Mouse (Mus musculus): ENCODE measurements around the gene Tmem205. TPM values are rescaled to one million over a fixed set of nuclear protein-coding genes. Genes with fewer than 3 reads are reported as not detected.

Tmem205 gene
- total RNA-seq, 2 experiments from 2014 or later: 28.0 to 33.5 TPM

DNA sequence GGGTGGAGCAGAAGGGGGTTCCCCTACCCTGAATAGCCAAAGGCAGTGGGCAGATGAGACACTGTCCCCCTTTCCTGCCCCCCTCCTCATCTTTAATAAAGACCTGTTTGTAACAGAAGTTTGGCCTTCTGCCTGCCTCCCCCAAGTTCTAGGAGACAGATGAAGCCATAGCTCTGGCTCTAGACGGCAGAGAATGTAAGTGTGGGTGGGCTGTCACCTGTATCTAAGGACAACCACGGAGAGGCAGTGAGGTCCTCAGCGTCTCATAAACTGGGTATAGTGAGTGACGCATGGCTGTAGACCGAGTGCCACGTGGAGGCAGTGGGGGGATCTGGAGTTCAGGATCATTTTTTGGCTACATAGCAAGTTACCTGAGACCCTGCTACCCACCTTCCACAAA lies 21.4 kb upstream of the Tmem205 start:
- peak; percentile 34 to 81 for DNase-seq (ENCODE audit: low spot score in 2 of 2)
- intact Hi-C loops (cut with DNase I): no loop called here

DNA sequence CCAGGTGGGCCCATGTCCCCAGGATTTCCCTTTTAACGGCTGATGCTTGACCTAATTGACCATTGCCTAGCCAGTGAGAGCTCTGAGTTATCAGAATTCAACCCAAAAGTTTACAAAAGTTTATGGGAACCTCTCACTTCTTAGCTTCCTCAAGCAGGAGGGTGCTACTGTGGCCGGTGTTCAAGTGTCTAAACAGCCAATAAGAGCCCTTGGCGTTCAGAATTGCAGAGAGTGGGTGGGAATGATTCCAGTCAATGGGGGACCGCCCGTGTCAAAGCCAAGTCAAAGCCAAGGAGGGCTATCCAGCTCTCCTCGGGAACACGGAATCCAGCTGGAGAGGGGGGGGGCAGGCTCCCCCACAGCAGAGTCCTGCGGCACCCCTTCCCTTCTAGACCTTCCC lies 20.8 kb upstream of the Tmem205 start:
- intact Hi-C loops (cut with DNase I): no loop called here
- DNase-seq (ENCODE audit: low spot score in 2 of 2): no peak

DNA sequence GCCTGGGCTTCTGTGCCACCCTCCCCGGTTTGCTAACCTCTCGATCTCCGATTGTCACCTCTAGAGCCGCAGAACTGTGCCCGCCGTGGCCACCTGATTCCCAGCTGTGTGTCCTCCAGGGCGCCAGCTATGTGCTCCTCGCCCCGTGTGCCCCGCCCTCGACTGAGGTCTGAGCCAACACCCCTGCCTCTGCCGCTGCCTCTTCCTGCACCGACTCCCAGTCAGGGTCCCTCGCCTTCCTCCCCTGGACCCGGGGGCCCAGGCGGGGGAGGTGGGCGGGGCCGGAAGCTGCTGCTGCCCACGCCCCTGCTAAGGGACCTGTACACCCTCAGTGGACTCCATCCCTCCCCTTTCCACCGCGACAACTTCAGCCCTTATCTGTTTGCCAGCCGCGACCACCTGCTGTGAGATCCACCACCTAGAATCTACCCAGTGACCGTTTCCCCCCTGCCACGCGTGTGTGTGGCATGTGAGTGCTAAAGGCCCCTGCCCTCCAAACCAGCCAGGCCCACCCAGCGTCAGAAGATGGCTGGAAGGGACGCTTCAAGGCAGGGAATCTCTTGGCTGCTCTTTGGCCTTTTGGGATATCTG lies 20.3 kb upstream of the Tmem205 start:
- DNase-seq (ENCODE audit: low spot score in 2 of 2): no peak
- intact Hi-C loops (cut with DNase I): no loop called here

GRCm38 (mm10) chr9:21944267-21944666 lies 16.9 kb upstream of the Tmem205 start:
- intact Hi-C loops (cut with DNase I): no loop called here
- DNase-seq (ENCODE audit: low spot score in 2 of 2): no peak

DNA sequence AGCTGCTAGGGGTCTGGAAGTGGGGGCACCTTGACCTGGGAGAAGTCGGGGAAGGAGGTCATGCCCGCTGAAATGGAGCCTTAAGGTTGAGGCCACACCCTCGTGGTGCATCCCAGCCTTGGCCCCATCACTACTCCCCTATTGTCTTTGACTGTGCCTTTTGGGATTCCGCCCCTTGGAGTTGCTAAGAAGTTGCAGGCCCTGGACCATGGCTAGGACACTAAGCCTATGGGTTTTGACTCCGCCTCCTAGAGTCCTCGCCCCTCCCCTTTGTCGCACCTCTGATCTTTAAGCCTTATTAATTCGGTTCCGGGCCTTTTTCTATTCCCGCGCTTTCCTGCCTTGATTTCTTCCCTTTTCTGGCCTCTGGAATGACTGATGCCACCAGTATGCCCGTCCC lies 16.3 kb upstream of the Tmem205 start:
- intact Hi-C loops (cut with DNase I): no loop called here
- DNase-seq (ENCODE audit: low spot score in 2 of 2): no peak

GRCm38 (mm10) chr9:21943046-21943445 lies 15.7 kb upstream of the Tmem205 start:
- no peak for DNase-seq (ENCODE audit: low spot score in 2 of 2)
- intact Hi-C loops (cut with DNase I): no loop called here

DNA sequence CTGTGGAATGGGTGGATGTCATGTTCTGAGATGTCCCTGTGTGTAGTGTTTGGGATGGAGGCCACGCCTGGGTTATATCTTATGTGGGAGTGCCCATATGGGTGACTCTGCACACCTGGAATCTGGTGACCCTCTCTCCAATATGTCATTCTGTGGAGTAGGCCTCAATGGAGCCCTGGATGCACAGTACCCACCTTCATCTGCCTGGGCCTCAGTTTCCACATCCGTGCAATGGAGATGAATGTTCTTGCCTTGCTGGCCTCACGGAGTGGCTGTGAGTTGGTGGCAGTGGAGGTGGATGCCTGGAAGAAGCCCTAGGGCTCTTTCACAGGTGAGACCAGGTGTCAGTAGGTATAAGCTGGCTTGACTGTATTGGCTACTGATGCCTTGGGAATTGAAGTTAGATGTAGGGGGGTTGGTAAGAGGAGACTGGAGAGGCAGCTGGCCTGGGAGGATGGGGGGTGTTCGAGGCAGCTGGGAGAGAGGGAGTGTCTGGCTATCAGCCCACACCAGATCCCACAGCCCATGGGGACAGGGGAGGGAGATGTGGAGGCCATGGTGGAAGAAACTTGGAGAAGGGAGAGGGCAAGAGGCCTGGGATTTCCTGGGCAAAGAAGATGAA lies 11.0 kb upstream of the Tmem205 start:
- intact Hi-C loops (cut with DNase I): no loop called here
- no peak for DNase-seq (ENCODE audit: low spot score in 2 of 2)

- DNase-seq (ENCODE audit: low spot score in 2 of 2): peak in 1 of 2 experiments; percentile 82
Observed at GRCm38 (mm10) chr9:21937711-21938175, 10.4 kb upstream of the Tmem205 start.

DNA sequence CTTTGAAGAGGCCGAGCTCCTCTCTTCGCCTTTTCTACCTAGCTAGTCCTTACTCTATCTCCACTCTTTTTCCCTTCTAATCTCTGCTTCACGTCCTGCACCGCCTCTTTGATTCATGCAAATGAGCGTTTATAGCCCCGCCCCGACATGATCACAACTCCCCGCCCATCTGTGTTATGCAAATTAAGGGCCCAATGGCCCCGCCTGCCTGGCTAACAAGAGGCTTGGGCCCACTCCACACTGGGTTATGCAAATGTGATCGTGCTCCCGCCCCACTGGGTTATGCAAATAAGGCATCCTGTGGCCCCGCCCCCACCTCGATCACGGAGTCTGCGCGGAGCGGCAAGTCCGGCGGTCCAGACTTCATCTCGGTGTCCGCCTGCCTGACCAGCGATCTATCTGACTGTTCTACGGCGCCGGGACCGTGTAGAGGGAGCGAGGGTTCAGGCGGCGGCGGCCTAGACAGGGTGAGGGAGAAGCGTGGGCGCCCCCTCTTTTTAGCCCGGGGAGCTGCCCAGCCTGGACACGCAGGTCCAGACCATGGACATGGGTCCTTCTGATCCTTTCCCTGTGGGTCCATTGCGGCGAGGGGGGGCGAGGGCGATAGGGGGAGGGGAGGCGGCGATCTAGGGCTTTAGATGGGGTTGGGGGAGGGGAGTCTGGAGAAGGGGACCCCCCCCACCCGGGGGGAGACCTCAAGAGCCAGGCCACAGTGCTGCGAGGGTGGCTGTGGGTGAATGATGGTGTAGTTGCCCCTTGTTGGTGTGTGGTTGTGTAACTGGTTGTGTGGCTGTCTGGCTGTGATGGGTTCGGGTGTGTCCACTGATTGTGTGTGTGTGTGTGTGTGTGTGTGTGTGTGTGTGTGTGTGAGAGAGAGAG lies 9.6 kb upstream of the Tmem205 start, which contains the start of gene Plppr2:
Plppr2 (plus strand) TSS at position 342 of the 879 bp plus-strand sequence.
- DNase-seq (ENCODE audit: low spot score in 2 of 2): peak; percentile 98
- intact Hi-C loops (cut with DNase I): loop anchor here (2.0 kb wide), 1 partner anchor 18 kb away; the partner anchor contains the start of gene Swsap1

More at GRCm38 (mm10) chr9:21937711-21938175, 10.4 kb upstream of the Tmem205 start:
- intact Hi-C loops (cut with DNase I): loop anchor here (2.0 kb wide), 1 partner anchor 17 kb away; the partner anchor contains the start of gene Swsap1

- intact Hi-C loops (cut with DNase I): loop anchor here (2.0 kb wide), 1 partner anchor 19 kb away; the partner anchor contains the start of gene Swsap1
- no peak for DNase-seq (ENCODE audit: low spot score in 2 of 2)
Observed at GRCm38 (mm10) chr9:21935466-21936131, 8.2 kb upstream of the Tmem205 start.

- intact Hi-C loops (cut with DNase I): no loop called here
- no peak for DNase-seq (ENCODE audit: low spot score in 2 of 2)
Observed at GRCm38 (mm10) chr9:21934021-21934420, 6.7 kb upstream of the Tmem205 start.

DNA sequence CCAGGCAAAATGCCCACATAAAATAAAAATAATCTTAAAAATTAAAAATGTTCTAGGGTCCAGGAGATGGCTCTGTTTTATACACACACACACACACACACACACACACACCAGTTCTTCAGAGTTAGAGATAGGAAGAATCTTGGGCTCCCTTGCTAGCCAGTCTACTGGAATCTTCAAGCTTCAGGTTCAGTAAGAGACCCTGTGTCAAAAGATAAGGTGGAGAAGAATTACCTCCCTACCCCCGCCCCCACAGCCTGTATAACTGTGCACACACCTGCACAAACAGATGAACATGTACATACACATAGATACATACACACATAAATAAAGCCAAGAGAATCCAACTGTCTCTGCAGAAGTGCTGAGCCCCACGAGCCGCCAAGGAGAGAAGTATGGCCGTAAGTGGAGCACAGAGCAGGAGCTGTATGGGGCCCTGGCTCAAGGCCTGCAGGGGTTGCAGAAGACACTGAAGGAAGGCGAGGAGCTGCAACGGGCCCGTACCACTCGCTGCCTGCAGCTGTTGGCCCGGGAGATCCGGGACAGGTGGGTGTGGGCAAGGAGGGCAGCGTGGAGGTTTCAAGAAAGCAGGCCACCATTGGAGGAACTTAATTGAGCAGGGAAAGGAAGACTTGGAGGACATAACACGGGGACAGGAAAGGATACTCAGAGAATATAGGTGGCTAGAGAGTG lies 5.2 kb upstream of the Tmem205 start:
- intact Hi-C loops (cut with DNase I): no loop called here
- no peak for DNase-seq (ENCODE audit: low spot score in 2 of 2)

DNA sequence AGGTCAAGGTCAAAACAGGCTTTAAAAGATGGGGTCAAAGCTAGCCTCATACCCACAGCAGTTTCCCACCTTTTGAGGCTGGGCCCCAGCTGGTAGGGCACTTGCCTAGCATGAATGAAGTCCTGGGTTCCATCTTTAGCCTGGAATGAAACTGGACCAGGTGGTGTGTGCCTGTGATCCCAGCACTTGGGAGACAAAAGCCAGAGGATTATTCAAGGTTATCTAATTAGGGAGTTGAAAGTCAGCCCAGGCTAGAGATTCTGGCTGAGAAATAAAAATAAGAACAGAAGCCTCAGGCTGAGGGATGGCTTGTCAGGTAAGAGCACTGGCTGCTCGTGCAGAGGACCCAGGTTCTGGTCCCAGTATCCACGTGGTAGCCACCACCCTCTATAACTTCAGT lies 4.7 kb upstream of the Tmem205 start:
- no peak for DNase-seq (ENCODE audit: low spot score in 2 of 2)
- intact Hi-C loops (cut with DNase I): no loop called here

DNA sequence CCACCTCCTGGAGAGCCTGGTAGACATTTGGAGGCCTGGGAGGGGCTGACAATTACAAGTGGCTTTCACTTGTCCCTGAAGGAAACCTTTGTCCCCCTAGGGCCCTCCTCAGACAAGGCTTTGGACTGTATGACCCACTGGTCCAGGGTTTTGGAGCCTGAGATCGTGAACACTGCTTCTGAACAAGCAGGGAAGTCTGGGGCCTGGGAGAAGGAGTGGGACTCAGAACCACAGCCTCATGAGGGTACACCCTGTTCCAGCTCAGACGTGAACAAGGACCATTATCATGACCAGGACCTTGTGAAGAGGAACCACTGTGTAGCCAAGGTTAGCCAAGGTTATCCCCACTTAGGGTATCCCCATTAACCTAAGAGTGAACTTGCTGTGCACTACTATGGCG lies 1.9 kb upstream of the Tmem205 start:
- no peak for DNase-seq (ENCODE audit: low spot score in 2 of 2)
- intact Hi-C loops (cut with DNase I): no loop called here

DNA sequence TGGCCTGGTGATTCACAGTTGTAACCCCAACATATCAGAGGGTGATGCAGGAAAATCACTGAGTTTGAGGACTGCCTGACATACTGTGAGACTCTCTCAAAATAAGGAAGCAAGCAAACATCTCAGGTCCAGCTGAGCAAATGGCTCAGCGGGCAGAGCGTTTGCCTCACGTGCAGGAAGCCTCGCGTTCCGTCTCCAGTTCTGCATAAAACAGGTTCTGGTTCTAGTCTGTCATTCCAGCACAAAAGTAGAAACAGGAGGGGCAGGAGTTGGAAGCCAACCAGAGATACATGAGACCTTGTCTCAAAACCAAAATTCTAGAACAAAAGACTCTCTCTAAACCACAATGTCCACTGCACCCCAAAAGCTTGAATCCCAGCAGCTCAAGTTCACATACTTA lies 572 bp downstream of the Tmem205 start:
- intact Hi-C loops (cut with DNase I): no loop called here
- peak in 1 of 2 experiments; percentile 50 for DNase-seq (ENCODE audit: low spot score in 2 of 2)

DNA sequence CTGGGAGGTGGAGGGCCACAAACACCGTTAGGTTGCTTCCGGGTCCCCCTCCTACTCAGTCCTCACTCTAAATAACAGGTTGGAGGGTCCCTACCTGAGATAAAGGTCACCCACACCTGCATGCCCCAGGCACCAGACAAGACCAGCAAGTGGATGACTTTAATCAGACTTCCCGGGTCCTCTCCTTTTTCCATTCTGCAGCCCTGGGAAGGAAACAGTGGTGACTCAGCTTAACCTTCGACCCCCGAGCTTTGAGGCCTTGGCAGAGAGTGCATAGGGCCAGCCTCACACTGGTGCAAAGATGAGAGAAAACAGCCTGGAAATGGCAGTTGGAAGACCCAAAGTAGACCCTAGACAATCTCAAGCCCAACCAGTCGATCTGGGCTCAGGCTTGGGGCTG lies 1.2 kb downstream of the Tmem205 start:
- intact Hi-C loops (cut with DNase I): no loop called here

GRCm38 (mm10) chr9:21925506-21925905 lies 1.9 kb downstream of the Tmem205 start:
- DNase-seq (ENCODE audit: low spot score in 2 of 2): no peak
- intact Hi-C loops (cut with DNase I): no loop called here

More for the DNA sequence above, 1.2 kb downstream of the Tmem205 start:
- DNase-seq (ENCODE audit: low spot score in 2 of 2): no peak

DNA sequence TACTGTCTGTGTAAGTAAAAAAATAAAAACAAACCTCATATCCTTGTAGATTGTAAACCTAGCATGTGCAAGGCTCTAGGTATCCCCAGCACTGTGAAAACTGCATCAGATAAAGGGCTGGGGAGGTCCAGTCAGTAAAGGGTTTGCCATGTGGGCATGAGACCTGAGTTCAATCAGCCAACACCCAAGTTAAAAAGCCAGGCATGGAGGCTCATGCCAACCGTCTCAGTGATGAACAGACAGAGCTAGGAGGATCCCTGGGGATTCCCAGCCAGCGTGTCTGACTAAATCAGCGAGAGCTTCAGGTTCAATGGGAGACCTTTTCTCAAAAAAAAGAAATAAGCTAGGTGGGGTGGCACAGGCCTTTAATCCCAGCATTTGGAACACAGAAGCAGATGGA lies 2.3 kb downstream of the Tmem205 start:
- no peak for DNase-seq (ENCODE audit: low spot score in 2 of 2)
- intact Hi-C loops (cut with DNase I): no loop called here

DNA sequence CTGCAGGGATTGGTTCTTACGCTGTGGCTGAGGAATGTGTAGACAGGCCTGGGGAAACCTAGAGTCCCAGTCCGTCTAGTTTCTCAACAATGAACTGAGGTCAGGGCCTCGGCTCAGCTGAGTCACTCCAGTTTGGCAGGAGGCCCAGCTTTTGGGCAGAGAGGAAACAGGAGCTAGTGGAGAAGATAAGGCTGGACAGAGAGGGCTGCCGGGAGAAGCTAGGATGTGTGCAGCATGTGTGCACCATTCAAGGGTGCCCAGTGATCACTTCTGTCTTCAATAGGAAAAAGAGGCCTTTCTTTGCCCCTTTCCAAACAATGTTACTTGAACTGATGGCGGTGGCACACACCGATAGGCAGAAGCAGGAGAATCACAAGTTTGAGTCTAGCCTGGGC lies 3.3 kb downstream of the Tmem205 start:
- DNase-seq (ENCODE audit: low spot score in 2 of 2): no peak
- intact Hi-C loops (cut with DNase I): no loop called here

Data from left cerebral cortex, postnatal 14 days (tissue).